8 mouse cellular contexts compared by ENCODE assay signal in genomic region chr11:80382626-80383018, GRCm38 (mm10). TPM values are rescaled to one million over a fixed set of nuclear protein-coding genes. Genes with fewer than 3 reads are reported as not detected.
DNase-seq lines count a peak whose midpoint lies in the region; ATAC-seq and TF ChIP-seq lines count a peak whose summit lies in the region.

No protein-coding gene starts in this region.

- H3K9me3 ChIP-seq in heart, embryonic 13.5 days, result no peaks in the 10 kb centered on the region
- no peaks in the 10 kb centered on the region for H3K9me3 ChIP-seq in limb, embryonic 13.5 days
- no peaks in the 10 kb centered on the region for H3K9me3 ChIP-seq in midbrain, postnatal 0 days (ENCODE audit: low read length)

- no peaks in the 10 kb centered on the region for H3K27me3 ChIP-seq in heart, embryonic 13.5 days (replicated peaks)
- no peaks in the 10 kb centered on the region for H3K27me3 ChIP-seq in limb, embryonic 13.5 days
- no peaks in the 10 kb centered on the region for H3K27me3 ChIP-seq in midbrain, postnatal 0 days (ENCODE audit: insufficient read depth, low read length)

- intact Hi-C loops in gastrocnemius, adult 2 months (cut with DNase I), result no loop called here

- peaks cover 40% of the 10 kb centered on the region for H3K4me1 ChIP-seq in heart, embryonic 13.5 days
- H3K4me1 ChIP-seq in limb, embryonic 13.5 days, result peaks cover 29% of the 10 kb centered on the region
- H3K4me1 ChIP-seq in midbrain, postnatal 0 days (ENCODE audit: insufficient read depth, low read length), result peaks cover 14% of the 10 kb centered on the region

- peaks cover 27% of the 10 kb centered on the region for H3K36me3 ChIP-seq in heart, embryonic 13.5 days
- H3K36me3 ChIP-seq in limb, embryonic 13.5 days, result peaks cover 14% of the 10 kb centered on the region
- no peaks in the 10 kb centered on the region for H3K36me3 ChIP-seq in midbrain, postnatal 0 days (ENCODE audit: insufficient read depth, low read length)

- peak; percentile 31 for DNase-seq in gastrocnemius, adult 2 months
- DNase-seq in gastrocnemius, adult 8-10 months (ENCODE audit: low spot score in 2 of 2), result no peak
- peak; percentile 54 for DNase-seq in c-Kit-negative CD71-positive TER-119-positive erythroid progenitor cells, embryonic 14.5 days (ENCODE audit: low read depth, low spot score)
- DNase-seq in midbrain, postnatal 0 days (ENCODE audit: low spot score), result peak; percentile 42
- DNase-seq in testis, postnatal 14 days (ENCODE audit: low spot score), result peak; percentile 24

- H3K9ac ChIP-seq in heart, embryonic 13.5 days, result peak overlapping the region; percentile 84
- H3K9ac ChIP-seq in limb, embryonic 13.5 days, result peak overlapping the region; percentile 98
- peak overlapping the region; percentile 69 for H3K9ac ChIP-seq in midbrain, postnatal 0 days (replicated peaks; ENCODE audit: low read length, poor library complexity, severe bottlenecking)

- H3K4me2 ChIP-seq in heart, embryonic 13.5 days, result peak overlapping the region; percentile 81
- peak overlapping the region; percentile 69 for H3K4me2 ChIP-seq in limb, embryonic 13.5 days (replicated peaks)
- H3K4me2 ChIP-seq in midbrain, postnatal 0 days (ENCODE audit: low read depth, low read length, poor library complexity, severe bottlenecking), result peak overlapping the region; percentile 52

- 5% methylated on average over 12 of the region's 12 CpGs for WGBS in heart, embryonic 13.5 days
- WGBS in limb, embryonic 13.5 days, result 6% methylated on average over 12 of the region's 12 CpGs
- 5% methylated on average over 12 of the region's 12 CpGs for WGBS in midbrain, postnatal 0 days

- H3K4me3 ChIP-seq in gastrocnemius, adult 2 months, result peak overlapping the region; percentile 84
- peak overlapping the region; percentile 89 for H3K4me3 ChIP-seq in heart, embryonic 13.5 days
- peak overlapping the region; percentile 93 for H3K4me3 ChIP-seq in limb, embryonic 13.5 days
- H3K4me3 ChIP-seq in midbrain, postnatal 0 days (ENCODE audit: low read depth, low read length), result peak overlapping the region; percentile 81

- peak overlapping the region; percentile 95 for H3K27ac ChIP-seq in gastrocnemius, adult 2 months
- H3K27ac ChIP-seq in heart, embryonic 13.5 days (replicated peaks), result peak overlapping the region; percentile 91
- H3K27ac ChIP-seq in limb, embryonic 13.5 days, result 0 out of 2 replicates have a peak overlapping the region, but pooled peaks have one; percentile 91
- peak overlapping the region; percentile 95 for H3K27ac ChIP-seq in midbrain, postnatal 0 days (ENCODE audit: low read depth, low read length)

- ATAC-seq in CD4-positive, CD25-positive, alpha-beta regulatory T cell, adult 4 months, result peak; percentile 36
- no peak for ATAC-seq in heart, embryonic 13.5 days (ENCODE audit: extremely low read depth, insufficient number of reproducible peaks, low FRiP score, low TSS enrichment)
- peak; percentile 7; the same call in 1 of the 2 replicates for ATAC-seq in limb, embryonic 13.5 days (ENCODE audit: low FRiP score, low read depth)
- ATAC-seq in midbrain, postnatal 0 days (ENCODE audit: low FRiP score), result no peak

- TF ChIP-seq CTCF in gastrocnemius, adult 2 months (IDR thresholded peaks at IDR 0.05), result no peak
- no peak for TF ChIP-seq CTCF in midbrain, postnatal 0 days (IDR thresholded peaks at IDR 0.05)

RNA-seq across cellular contexts. Expression of gene Zfp207, which starts 0.5 kb away (rescaled TPM):
- total RNA-seq in gastrocnemius, adult 2 months (2021), result 10 to 100 TPM; 60.9 to 61.1 TPM
- 10 to 100 TPM; 44.1 to 54.0 (median 49.2) TPM for total RNA-seq in gastrocnemius, adult 8-10 months (2022)
- polyA plus RNA-seq in CD4-positive, CD25-positive, alpha-beta regulatory T cell, adult 4 months (2017; shearing (Covaris generic)), result 100 to 1,000 TPM; 270 to 312 TPM
- polyA plus RNA-seq in heart, embryonic 13.5 days (2015; fragmentation: Nextera tagmentation; extraction: Ambion mirVana), result 135 and 144 TPM in 2 replicates
- polyA plus RNA-seq in limb, embryonic 13.5 days (2015; fragmentation: Nextera tagmentation; extraction: Ambion mirVana), result 253 and 263 TPM in 2 replicates
- 243 and 245 TPM in 2 replicates for total RNA-seq in midbrain, postnatal 0 days (2014; rRNA removed)
- 131 and 147 TPM in 2 replicates for polyA plus RNA-seq in midbrain, postnatal 0 days (2015; fragmentation: Nextera tagmentation; extraction: Ambion mirVana)

RNA-seq across cellular contexts. Expression of gene 5730455P16Rik, which starts 4.8 kb away (rescaled TPM):
- 10 to 100 TPM; 36.4 to 37.9 TPM for total RNA-seq in gastrocnemius, adult 2 months (2021)
- 10 to 100 TPM; 37.6 to 46.1 (median 42.1) TPM for total RNA-seq in gastrocnemius, adult 8-10 months (2022)
- 10 to 100 TPM; 10.4 to 15.6 TPM for polyA plus RNA-seq in CD4-positive, CD25-positive, alpha-beta regulatory T cell, adult 4 months (2017; shearing (Covaris generic))
- polyA plus RNA-seq in heart, embryonic 13.5 days (2015; fragmentation: Nextera tagmentation; extraction: Ambion mirVana), result 15.1 and 16.6 TPM in 2 replicates
- polyA plus RNA-seq in limb, embryonic 13.5 days (2015; fragmentation: Nextera tagmentation; extraction: Ambion mirVana), result 25.8 and 27.0 TPM in 2 replicates
- total RNA-seq in midbrain, postnatal 0 days (2014; rRNA removed), result 25.2 and 32.4 TPM in 2 replicates
- polyA plus RNA-seq in midbrain, postnatal 0 days (2015; fragmentation: Nextera tagmentation; extraction: Ambion mirVana), result 37.4 and 50.6 TPM in 2 replicates

RNA-seq across cellular contexts. Expression of gene Psmd11, which starts 45.8 kb away (rescaled TPM):
- 100 to 1,000 TPM; 138 to 169 TPM for total RNA-seq in gastrocnemius, adult 2 months (2021)
- total RNA-seq in gastrocnemius, adult 8-10 months (2022), result 100 to 1,000 TPM; 141 to 162 (median 148) TPM
- 100 to 1,000 TPM; 258 to 279 TPM for polyA plus RNA-seq in CD4-positive, CD25-positive, alpha-beta regulatory T cell, adult 4 months (2017; shearing (Covaris generic))
- polyA plus RNA-seq in heart, embryonic 13.5 days (2015; fragmentation: Nextera tagmentation; extraction: Ambion mirVana), result 194 and 213 TPM in 2 replicates
- 332 and 353 TPM in 2 replicates for polyA plus RNA-seq in limb, embryonic 13.5 days (2015; fragmentation: Nextera tagmentation; extraction: Ambion mirVana)
- 24.6 and 44.5 TPM in 2 replicates for total RNA-seq in midbrain, postnatal 0 days (2014; rRNA removed)
- polyA plus RNA-seq in midbrain, postnatal 0 days (2015; fragmentation: Nextera tagmentation; extraction: Ambion mirVana), result 259 and 278 TPM in 2 replicates

Comparison
In these comparisons a context has a peak if more than half of its experiments do, and no peak if none do; other contexts are left out.
1. DNase-seq: peak in gastrocnemius, adult 2 months (single experiment), c-Kit-negative CD71-positive TER-119-positive erythroid progenitor cells, embryonic 14.5 days (single experiment), midbrain, postnatal 0 days (single experiment) and testis, postnatal 14 days (single experiment); none in gastrocnemius, adult 8-10 months (0 of 2).
2. ATAC-seq: peak in CD4-positive, CD25-positive, alpha-beta regulatory T cell, adult 4 months (single experiment) and limb, embryonic 13.5 days (single experiment); none in heart, embryonic 13.5 days (single experiment) and midbrain, postnatal 0 days (single experiment).
3. Peak in every context shown above with its lines, with median percentiles within 50 percentile points of each other: H3K27ac ChIP-seq, H3K4me3 ChIP-seq, H3K4me2 ChIP-seq and H3K9ac ChIP-seq.